Mouse (Mus musculus) layer of hippocampus, adult 2 months (tissue): ENCODE measurements around the gene March1. TPM values are rescaled to one million over a fixed set of nuclear protein-coding genes. Genes with fewer than 3 reads are reported as not detected.
"Not testable (repeated sequence)": the region's sequence is repeated elsewhere in the genome, so short reads cannot be mapped to it uniquely, and the experiment has no call there.

Source experiments
- DNase-seq, 2 experiments: peaks; one replicate each; pipeline ENCODE4 v3.0.0; 2022; ENCODE audit warnings: low spot score in 2 of 2
- H3K27ac ChIP-seq: fragments of 200-600 bp; 2 replicates; pipeline ENCODE4 v1.8.1; 2022
- H3K4me3 ChIP-seq: fragments of 200-600 bp; 2 replicates; pipeline ENCODE4 v1.8.1; 2022; ENCODE audit warnings: mild to moderate bottlenecking
- CTCF ChIP-seq: fragments of 200-600 bp; conservative IDR thresholded peaks from 2 replicates; pipeline ENCODE4 v1.8.1; 2022; ENCODE audit warnings: antibody characterized with exemption, mild to moderate bottlenecking, moderate library complexity
- total RNA-seq, 2 experiments: library from RNA; stranded (reverse); gene quantifications; 2 replicates each; pipeline ENCODE4 v1.2.3; 2021

The March1 gene
- total RNA-seq, 2 experiments from 2014 or later = 42.9 to 45.4 TPM

DNA sequence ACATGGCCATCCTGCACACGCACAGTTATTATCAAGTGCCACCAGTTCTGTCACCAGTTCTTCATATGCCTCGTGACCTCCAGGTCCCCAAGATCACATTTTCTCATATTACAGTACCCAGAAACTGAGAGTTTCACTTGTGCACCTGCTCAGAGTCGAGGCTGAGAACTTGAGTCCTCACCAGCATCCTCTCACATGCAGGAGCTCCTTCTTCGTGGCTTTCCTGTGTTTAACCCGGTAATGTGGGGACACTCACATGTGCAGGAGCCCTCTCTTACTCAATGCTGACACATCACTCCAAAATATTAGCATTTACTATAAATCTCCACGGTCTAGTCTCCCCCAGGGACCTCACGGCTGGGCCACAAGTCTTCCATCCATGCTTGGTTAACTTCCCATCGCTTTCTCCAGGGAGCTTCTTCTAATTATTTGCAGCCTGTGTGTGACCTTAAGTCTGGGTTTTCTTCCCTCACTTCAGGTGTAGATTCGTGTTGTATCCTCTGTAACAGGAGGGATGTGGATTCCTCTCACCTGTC, 792.4 kb downstream of the March1 start:
- Histone ChIP-seq H3K4me3 (no peak overlapping the region), H3K27ac (no peak overlapping the region)
- no peak for DNase-seq
- TF ChIP-seq CTCF = no peak

DNA sequence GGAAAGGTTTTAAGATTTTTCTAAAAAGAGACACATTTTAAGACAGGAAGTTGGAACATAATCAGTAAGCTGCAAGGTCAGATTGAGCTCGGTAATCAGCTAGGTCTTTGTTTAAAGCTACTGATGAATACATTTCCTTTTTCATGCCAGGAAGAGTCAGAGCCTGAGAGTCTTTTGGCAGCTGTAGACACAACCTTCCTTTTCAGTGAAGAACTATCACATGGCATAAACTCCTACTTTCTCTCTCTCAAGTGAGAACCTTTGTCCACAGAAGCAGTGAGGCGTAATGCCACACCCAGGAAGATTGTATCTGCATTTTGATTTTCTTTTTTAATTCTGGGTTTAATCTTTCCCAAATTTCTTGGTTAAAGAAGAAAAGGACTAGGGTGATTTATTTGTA, 795.4 kb downstream of the March1 start:
- Histone ChIP-seq H3K4me3 (no peak overlapping the region), H3K27ac (no peak overlapping the region)
- TF ChIP-seq CTCF = no peak
- no peak for DNase-seq

DNA sequence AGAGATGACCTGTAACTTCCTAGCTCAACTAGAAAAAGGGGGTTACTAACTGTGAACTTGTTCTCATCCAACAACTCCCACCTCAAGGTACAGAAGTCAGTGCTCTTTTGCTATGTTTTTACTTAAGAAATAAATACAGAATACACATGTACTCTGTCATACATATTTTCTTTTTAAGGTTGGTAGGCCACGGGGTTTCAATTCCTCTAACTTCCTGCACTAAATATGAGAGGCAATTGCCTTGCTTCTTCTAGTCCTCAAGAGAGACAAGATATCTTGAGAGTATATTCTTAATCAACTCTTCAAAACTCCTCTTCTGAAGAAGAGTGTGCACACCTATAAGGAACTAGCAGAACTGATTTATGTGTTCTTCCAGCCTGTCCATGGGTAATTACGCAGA, 797.5 kb downstream of the March1 start:
- DNase-seq = no peak
- no peak overlapping the region for H3K27ac ChIP-seq
- no peak overlapping the region for H3K4me3 ChIP-seq
- TF ChIP-seq CTCF = no peak

DNA sequence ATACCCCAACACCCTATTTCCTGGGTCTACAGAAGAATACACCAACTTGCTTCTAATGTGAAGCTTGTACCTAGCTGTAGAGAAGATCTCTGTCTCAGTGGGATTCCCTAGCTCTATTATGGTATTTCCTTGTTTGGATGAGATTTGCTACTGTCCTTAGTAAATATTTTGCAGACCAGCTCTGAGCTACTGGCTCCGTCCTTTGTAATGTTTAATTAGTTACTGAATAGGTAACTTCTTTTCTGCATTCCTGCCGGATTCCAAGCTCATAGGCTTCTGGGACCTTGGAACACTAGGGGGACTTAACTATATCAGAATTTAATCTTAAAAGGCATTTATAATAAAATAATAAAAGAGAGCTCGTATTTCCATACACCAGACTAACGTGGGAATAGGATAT, 799.9 kb downstream of the March1 start:
- H3K27ac ChIP-seq, DNase-seq, H3K4me3 ChIP-seq: not testable (repeated sequence)

DNA sequence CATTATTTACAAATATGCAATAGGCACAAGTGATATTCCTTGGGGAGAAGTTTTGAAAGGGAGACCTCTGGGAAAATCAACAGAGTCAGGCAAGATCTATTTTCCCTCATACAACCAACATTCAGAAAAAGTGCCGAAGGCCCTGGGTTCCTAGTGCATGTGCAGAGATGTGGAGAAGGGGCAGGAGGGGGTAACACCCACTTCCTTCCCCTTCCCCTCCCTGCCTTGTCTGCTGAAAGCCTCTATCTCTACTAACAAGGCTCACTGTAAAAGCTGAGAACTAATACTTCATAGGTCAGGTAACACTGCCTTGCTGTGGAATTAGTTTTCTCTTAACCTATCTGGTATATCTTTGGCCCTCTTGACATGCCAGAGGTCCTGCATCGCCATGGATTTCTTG, 812.9 kb downstream of the March1 start:
- TF ChIP-seq CTCF = no peak
- no peak for DNase-seq
- Histone ChIP-seq H3K27ac (no peak overlapping the region), H3K4me3 (no peak overlapping the region)

DNA sequence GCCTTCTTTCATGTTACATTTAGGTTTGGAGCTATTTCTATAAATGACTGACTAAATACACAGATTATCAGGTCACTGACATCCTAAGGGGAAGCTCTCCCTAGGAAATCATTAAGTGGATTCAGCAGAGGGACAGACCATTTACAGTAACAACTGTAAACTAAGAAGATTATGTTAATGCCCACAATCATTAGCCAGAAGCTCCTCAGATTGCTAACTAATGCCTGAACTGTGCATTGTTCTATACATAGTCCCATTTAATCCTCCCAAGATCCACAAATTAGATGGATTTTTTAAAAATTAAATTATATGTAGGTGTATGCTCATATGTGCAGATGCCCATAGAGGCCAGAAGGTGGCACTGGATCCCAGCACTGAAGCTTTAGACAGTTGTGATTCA, 815.9 kb downstream of the March1 start:
- peak; percentile 14; the same call in 1 of the 2 replicates for TF ChIP-seq CTCF
- no peak for DNase-seq

DNA sequence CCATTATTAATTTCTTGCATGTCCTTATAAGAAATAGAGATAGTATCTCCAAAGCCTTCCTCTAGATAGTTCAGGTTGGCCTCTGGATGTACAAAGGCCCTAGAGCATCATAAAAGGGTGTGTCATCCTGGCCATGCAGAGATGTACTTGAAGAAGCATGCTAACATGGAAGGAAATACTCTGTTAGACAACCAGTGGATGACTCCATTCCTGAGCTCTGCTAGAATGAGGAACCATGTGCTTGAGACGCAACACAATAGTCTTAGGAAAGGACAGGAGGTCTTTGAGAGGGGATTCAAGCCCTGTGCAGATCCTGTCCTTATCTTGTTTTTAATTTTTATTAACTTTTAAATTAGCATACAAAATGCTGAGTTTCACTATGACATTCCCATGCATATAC, 819.1 kb downstream of the March1 start:
- TF ChIP-seq CTCF = no peak
- H3K27ac ChIP-seq = no peak overlapping the region
- no peak overlapping the region for H3K4me3 ChIP-seq
- DNase-seq = no peak

More for the DNA sequence above, 815.9 kb downstream of the March1 start:
- H3K4me3 ChIP-seq = no peak overlapping the region
- H3K27ac ChIP-seq = no peak overlapping the region

DNA sequence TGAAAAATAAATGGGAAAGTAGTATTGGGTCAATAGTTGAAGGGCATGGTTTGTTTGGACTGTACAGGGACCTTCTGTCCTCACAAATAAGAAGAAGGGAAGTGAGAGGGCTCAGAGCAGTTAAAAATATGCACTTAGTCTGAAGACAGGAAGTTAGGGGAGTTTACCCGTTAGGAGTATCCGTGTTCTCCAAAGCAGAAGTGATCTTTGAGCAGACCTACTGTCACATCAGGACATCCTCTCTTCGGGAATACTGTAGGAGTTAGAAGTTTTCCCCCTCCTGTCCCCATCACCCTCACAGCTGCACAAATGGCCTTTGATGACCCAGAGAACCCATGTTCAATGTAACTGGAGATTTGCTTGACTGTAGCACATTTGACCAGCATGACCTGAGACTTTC, 820.2 kb downstream of the March1 start:
- no peak for TF ChIP-seq CTCF
- Histone ChIP-seq H3K4me3 (no peak overlapping the region), H3K27ac (no peak overlapping the region)
- no peak for DNase-seq

DNA sequence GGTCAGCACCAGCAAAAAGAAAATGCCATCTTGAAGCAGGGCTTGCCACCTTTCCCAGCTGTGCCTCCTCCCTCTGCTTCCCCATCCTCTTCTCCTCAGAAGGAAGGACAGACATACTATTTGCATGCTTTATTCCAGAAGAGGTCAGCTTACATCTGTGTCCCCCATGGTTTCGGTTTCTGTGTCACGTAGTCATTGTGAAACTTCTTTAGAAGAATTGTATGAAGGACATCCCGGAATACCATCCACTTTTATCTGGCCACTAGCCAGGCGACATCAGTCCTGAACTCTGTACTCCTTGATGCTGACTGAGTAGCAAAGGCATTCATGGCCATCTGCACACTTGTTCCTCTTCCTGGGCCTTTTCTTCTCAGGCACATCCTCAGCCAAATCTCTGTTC, 820.8 kb downstream of the March1 start:
- no peak for TF ChIP-seq CTCF
- no peak for DNase-seq
- no peak overlapping the region for H3K27ac ChIP-seq
- H3K4me3 ChIP-seq = no peak overlapping the region

DNA sequence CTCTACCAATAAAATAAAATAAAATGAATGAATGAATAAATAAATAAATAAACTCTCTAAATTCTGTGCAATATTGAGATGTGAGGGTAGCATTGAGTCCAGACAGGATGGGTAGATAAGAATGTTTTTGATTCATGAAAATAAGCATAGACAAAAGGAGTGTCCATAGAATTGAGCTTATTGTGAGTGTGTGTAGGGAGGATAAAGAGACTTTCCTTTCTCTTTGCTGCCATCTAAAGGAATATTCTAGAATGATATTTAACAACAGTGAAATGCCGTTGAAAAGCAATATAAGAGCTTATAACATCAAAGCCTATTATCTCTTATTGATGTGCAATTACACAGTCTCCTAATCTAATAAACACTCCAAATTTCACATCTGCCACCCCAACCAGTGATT, 823.4 kb downstream of the March1 start:
- peak; percentile 80 for TF ChIP-seq CTCF
- Histone ChIP-seq H3K27ac (no peak overlapping the region), H3K4me3 (no peak overlapping the region)
- no peak for DNase-seq

DNA sequence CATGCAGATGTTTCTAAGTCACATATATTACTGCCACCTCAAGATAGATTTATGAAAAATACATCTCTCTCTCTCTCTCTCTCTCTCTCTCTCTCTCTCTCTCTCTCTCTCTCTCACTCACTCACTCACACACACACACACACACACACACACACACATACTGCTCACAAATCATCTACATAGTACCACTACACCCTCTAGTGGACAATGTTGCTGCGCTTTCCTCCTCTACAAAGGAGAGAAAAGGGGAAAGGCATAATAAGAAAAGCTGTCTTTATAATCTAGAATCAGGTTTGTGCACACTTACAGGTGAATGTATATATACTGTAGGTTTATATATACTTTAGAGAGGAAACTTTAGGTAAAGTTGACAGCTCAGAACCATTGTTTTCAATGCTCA, 825.1 kb downstream of the March1 start:
- Histone ChIP-seq H3K27ac (no peak overlapping the region), H3K4me3 (no peak overlapping the region)
- DNase-seq = peak; percentile 26 to 38
- peak; percentile 72 for TF ChIP-seq CTCF

DNA sequence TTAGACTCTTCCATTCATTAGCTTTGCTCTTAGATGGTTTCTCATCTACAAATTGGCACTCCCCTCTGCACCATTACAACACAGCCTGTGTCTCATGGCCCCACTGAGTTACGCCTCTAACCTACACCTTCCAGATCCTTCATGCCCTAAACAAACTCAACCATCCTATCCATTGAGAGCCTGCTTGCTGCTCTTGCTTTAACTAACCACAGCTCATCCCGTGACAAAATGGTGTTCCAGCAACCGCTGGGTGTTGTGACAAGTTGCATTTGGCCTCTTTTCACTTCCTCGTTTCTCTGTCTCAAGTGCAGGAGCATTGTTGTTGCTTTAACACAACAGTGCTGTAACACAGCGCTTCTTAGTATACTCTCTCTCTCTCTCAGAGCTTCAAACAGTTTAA, 826.4 kb downstream of the March1 start:
- Histone ChIP-seq H3K27ac (no peak overlapping the region), H3K4me3 (no peak overlapping the region)
- no peak for TF ChIP-seq CTCF
- no peak for DNase-seq

DNA sequence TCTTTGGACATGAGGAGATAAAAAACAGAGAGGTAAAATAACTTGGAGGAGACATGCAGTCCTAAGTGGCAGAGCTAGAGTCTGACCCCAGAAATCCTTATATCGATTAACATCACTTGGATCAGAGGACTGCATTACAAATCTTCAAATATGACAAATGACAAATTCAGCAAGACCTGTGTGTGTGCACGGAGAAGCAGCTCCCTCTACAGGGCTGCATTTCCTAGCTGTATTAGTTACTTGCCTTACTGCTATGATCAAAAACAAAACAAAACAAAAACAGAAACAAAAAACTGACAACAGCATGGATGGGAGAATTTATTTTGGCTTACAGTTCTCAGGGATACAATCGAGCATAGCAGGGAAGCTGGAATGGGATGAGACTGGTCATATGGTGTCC, 827.7 kb downstream of the March1 start:
- no peak for DNase-seq
- TF ChIP-seq CTCF = peak; percentile 59

DNA sequence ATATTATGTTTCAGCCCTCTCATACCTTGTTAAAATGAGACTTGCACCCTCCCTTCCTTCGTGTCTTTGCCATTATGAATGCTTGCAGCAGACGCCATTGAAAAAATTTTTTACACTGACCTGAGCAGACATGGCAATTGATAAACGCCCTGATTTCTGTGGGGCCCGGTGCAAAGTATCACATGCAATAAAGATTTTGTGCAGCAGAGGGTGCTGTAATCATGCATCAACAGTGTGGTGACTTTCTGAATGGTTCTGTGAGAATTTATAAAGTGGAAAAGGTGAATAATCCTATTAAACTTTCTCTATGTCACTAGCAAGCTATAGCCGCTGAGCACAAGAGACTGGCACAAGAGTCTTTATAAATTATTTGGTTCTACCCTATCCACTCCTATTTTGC, 833.0 kb downstream of the March1 start:
- peak; percentile 32 to 65 for DNase-seq
- TF ChIP-seq CTCF = peak; percentile 92
- Histone ChIP-seq H3K27ac (no peak overlapping the region), H3K4me3 (no peak overlapping the region)

More for the DNA sequence above, 827.7 kb downstream of the March1 start:
- Histone ChIP-seq H3K27ac (no peak overlapping the region), H3K4me3 (no peak overlapping the region)

DNA sequence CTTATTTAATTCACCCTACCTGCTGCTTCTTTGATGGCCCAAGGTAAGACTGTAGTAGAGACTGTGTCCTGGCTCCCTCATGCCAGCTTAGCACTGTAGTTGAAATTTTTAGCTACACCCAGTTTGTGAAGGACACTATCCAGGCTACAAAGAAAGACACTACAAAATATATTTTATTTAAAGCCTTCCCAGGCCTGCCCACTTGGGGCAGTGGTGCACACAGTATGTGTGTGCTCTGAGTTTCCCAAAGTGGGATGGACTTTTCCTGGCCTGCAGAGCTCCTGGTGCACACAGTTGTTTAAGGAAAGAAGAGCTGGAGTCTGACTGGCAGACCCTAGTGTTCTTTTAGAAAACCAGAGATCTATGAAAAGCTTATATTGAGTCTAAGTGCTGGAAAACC, 839.4 kb downstream of the March1 start:
- Histone ChIP-seq H3K27ac (no peak overlapping the region), H3K4me3 (no peak overlapping the region)
- no peak for DNase-seq
- peak; percentile 71 for TF ChIP-seq CTCF
